Mouse (Mus musculus) megakaryocyte, adult 5-6 weeks (primary cell): Measurements from ENCODE around the gene Numa1. TPM values are rescaled to one million over a fixed set of nuclear protein-coding genes. Genes with fewer than 3 reads are reported as not detected.

Experiments used
- ATAC-seq: 2 replicates; pipeline ENCODE4 v1.8.0; 2016; ENCODE audit warnings: mild to moderate bottlenecking, inconsistent platforms; ENCODE audit not compliant: poor library complexity, severe bottlenecking
- total RNA-seq, 2 experiments: library from RNA; stranded (forward) in 1 of 2; stranded (reverse) in 1 of 2; fragments of 153-499, 151-499 nt in 1 of 2; fragments of 221-1000, 200-1000 nt in 1 of 2; gene quantifications; 2 replicates each; pipeline versions ENCODE4 v1.2.3 to v1.2.4; 2015 to 2017

Numa1 gene
- total RNA-seq, 2 experiments from 2014 or later = 71.4 to 122 TPM

- ATAC-seq = no peak
Observed at GRCm38 (mm10) chr7:101936996-101937395, 3.1 kb downstream of the Numa1 start.

GRCm38 (mm10) chr7:101937569-101937968 lies 3.7 kb downstream of the Numa1 start:
- ATAC-seq = no peak

- ATAC-seq = no peak
Observed at GRCm38 (mm10) chr7:101938348-101938747, 4.4 kb downstream of the Numa1 start.

GRCm38 (mm10) chr7:101939758-101940157 lies 5.8 kb downstream of the Numa1 start:
- ATAC-seq = no peak

- ATAC-seq = peak; percentile 84
Observed at GRCm38 (mm10) chr7:101949008-101949407, 15.1 kb downstream of the Numa1 start.

GRCm38 (mm10) chr7:101951648-101952047 lies 17.7 kb downstream of the Numa1 start:
- no peak for ATAC-seq

GRCm38 (mm10) chr7:101952098-101952497 lies 18.2 kb downstream of the Numa1 start:
- ATAC-seq = no peak

- no peak for ATAC-seq
Observed at GRCm38 (mm10) chr7:101954163-101954562, 20.3 kb downstream of the Numa1 start.

- ATAC-seq = no peak
Observed at GRCm38 (mm10) chr7:101955276-101955675, 21.4 kb downstream of the Numa1 start.

- peak; percentile 35 for ATAC-seq
Observed at GRCm38 (mm10) chr7:101955862-101956261, 22.0 kb downstream of the Numa1 start.

- ATAC-seq = peak; percentile 24; the same call in 1 of the 2 replicates
Observed at GRCm38 (mm10) chr7:101956481-101956880, 22.6 kb downstream of the Numa1 start.

- ATAC-seq = no peak
Observed at GRCm38 (mm10) chr7:101956911-101957310, 23.0 kb downstream of the Numa1 start.

GRCm38 (mm10) chr7:101962829-101963228 lies 28.9 kb downstream of the Numa1 start:
- ATAC-seq = no peak

GRCm38 (mm10) chr7:101963621-101964020 lies 29.7 kb downstream of the Numa1 start:
- ATAC-seq = no peak

GRCm38 (mm10) chr7:101964551-101964950 lies 30.6 kb downstream of the Numa1 start:
- ATAC-seq = no peak

GRCm38 (mm10) chr7:101965606-101966005 lies 31.7 kb downstream of the Numa1 start:
- ATAC-seq = peak; percentile 50; the same call in 1 of the 2 replicates

GRCm38 (mm10) chr7:101967256-101967655 lies 33.3 kb downstream of the Numa1 start:
- no peak for ATAC-seq

- no peak for ATAC-seq
Observed at GRCm38 (mm10) chr7:101968751-101969150, 34.8 kb downstream of the Numa1 start.

- peak; percentile 72 for ATAC-seq
Observed at GRCm38 (mm10) chr7:101969694-101970428, 36.0 kb downstream of the Numa1 start.

GRCm38 (mm10) chr7:101970429-101970775 lies 36.5 kb downstream of the Numa1 start:
- peak; percentile 36 for ATAC-seq

- peak; percentile 52 for ATAC-seq
Observed at GRCm38 (mm10) chr7:101970821-101971461, 37.0 kb downstream of the Numa1 start.

- no peak for ATAC-seq
Observed at GRCm38 (mm10) chr7:101971721-101972120, 37.8 kb downstream of the Numa1 start.
